Mouse (Mus musculus) Patski (cell line): Measurements from ENCODE around the gene Sds. TPM values are rescaled to one million over a fixed set of nuclear protein-coding genes. Genes with fewer than 3 reads are reported as not detected.
A peak's percentile ranks its signal among the peaks of the same experiment; 100 is the strongest.

Experiments
- ATAC-seq: fragments of 100-300 bp; one replicate; pipeline ENCODE4 v1.8.0; 2021
- CTCF ChIA-PET: fragments of 350-600 bp; sonication (Branson Sonifier 250); formaldehyde crosslinking; loops from one replicate; lab custom pipeline; 2022; ENCODE audit warnings: inconsistent platforms; lab: Charles Lee
- POLR2A ChIA-PET: fragments of 350-600 bp; sonication (Branson Sonifier 250); formaldehyde crosslinking; loops from one replicate; lab custom pipeline; 2022; ENCODE audit warnings: antibody characterized with exemption, inconsistent platforms; lab: Charles Lee
- DNase-seq: peaks from one replicate; pipeline ENCODE4 v3.0.0-alpha.2; 2011; ENCODE audit warnings: low read depth, low spot score
- H3K27me3 ChIP-seq: fragments of 371-371 bp; one replicate; pipeline ENCODE4 v1.5.1; 2021
- CTCF ChIP-seq: fragments of 100-300 bp; IDR thresholded peaks from one replicate; pipeline ENCODE4 v1.5.1; 2021
- in situ Hi-C: fragments of 300-500 bp; cut with MboI; formaldehyde crosslinking; loops from 3 replicates; pipeline ENCODE4 v1.11.1; 2018; ENCODE audit warnings: low pct_unique_long_range_greater_than_20kb, mixed read lengths
- polyA plus RNA-seq: library from polyadenylated mRNA; unstranded; gene quantifications from one replicate; pipeline ENCODE4 v1.2.3, GENCODE M21; 2021

The Sds gene
- polyA plus RNA-seq, 1 experiment from 2014 or later = 1.3 TPM

DNA sequence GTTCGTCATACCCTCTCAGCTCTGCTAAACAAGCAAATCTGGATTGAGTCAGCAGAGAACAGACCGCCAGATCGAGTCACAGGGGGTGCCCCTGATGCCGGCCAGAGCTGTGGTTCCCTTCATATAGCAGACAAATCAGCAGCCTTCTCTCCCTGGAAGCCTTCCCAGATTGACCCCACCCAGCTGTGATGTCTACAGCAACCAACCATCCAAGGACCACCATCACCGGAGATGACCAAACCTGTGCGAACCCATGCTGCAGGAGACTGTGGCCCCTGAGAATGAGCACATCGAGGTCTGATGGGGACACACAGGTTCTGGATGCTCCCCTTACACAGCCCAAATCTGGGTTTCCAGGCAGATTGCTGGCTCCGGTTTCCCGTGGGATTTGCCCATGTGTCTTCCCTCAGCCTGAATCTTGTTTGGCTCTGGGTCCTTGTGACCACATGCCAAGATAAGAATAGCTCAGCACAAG is 25.9 kb downstream of the Sds start:
- no peak for TF ChIP-seq CTCF
- no peaks in the 10 kb centered on the region for H3K27me3 ChIP-seq
- no peak for ATAC-seq
- in situ Hi-C loops = loop anchor here (5.0 to 25.0 kb wide), 2 partner anchors 105 to 685 kb away; partner anchors contain the start of gene Ptpn11
- no peak for DNase-seq
- ChIA-PET CTCF (interaction anchor here (1.6 to 3.3 kb wide), 3 partner anchors 94 to 103 kb away, joined by 4 to 20 read pairs (median 7); no protein-coding TSS in a partner anchor), POLR2A (interaction anchor here (1.1 kb wide), 1 partner anchor 94 kb away, joined by 3 read pairs; no protein-coding TSS in a partner anchor)

DNA sequence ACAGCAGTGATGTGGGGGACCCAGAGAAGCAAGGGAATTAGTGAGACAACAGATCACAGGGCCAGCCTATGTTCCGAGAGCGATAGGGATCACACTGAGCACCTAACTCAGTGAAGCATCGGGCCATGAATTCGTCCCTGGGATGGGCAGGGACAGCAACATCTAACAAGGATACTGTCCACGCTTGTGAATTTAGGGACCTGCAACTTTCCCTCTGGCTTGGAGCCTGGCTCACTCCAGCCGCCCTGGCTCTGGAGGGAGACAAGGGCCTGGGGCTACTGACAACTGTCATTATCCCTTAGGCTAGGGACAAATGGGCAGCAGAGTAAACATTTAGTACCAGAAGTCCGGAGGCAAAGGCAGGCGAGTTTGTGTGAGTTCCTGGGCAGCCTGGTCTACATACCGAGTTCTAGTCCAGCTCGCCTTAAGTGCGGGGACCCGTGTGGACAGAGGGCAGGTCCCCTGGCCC is 26.4 kb downstream of the Sds start:
- DNase-seq (no peak), ATAC-seq (peak; percentile 32)
- CTCF ChIA-PET = interaction anchor here (1.6 to 3.3 kb wide), 3 partner anchors 93 to 103 kb away, joined by 4 to 20 read pairs (median 7); no protein-coding TSS in a partner anchor
- in situ Hi-C loops = loop anchor here (5.0 to 25.0 kb wide), 2 partner anchors 105 to 685 kb away; partner anchors contain the start of gene Ptpn11
- POLR2A ChIA-PET = interaction anchor here (1.1 kb wide), 1 partner anchor 94 kb away, joined by 3 read pairs; no protein-coding TSS in a partner anchor
- TF ChIP-seq CTCF = no peak
- H3K27me3 ChIP-seq = no peaks in the 10 kb centered on the region

DNA sequence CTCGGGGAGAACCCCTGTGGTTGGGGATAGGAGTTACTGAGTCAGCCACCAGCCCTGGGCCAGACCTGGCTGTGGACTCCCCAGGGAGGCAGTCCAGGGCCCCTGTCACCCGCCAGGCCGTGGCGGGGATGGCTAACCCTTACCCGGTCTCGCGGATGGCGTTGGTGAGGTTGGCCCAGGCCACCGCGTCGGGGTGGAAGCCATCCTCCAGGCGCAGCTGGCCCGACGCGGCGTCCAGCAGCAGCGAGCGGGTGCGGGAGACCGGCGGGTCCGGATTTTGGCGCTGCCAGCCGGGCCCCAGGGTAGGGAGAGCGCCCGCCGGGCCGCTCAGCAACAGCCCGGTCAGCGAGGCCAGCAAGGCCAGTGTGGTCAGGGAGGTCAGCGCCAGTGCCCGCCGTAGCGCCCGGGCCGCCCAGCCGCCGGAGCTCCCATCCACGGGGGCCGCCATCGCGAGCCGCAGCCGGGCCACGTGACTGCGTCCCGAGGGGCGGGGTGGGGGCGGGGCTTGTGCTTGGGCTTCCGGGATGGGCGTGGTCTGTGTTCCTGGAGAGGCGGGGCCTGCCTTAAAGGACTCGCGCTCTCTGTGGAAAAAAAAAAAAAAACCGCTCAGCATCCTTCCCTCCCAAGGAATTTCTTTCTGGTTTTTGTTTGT is 26.9 kb downstream of the Sds start, which contains the start of gene Plbd2:
Gene Plbd2, minus strand, starts transcription at position 482 of the 652 bp plus-strand sequence.
- DNase-seq (no peak), ATAC-seq (peak; percentile 61)
- H3K27me3 ChIP-seq = no peaks in the 10 kb centered on the region
- in situ Hi-C loops = loop anchor here (5.0 to 25.0 kb wide), 2 partner anchors 104 to 684 kb away; partner anchors contain the start of gene Ptpn11
- TF ChIP-seq CTCF = no peak
- ChIA-PET CTCF (interaction anchor here (1.6 to 3.3 kb wide), 3 partner anchors 93 to 102 kb away, joined by 4 to 20 read pairs (median 7); no protein-coding TSS in a partner anchor), POLR2A (interaction anchor here (0.6 to 1.1 kb wide), 3 partner anchors 8 to 93 kb away, joined by 3 read pairs; no protein-coding TSS in a partner anchor)

DNA sequence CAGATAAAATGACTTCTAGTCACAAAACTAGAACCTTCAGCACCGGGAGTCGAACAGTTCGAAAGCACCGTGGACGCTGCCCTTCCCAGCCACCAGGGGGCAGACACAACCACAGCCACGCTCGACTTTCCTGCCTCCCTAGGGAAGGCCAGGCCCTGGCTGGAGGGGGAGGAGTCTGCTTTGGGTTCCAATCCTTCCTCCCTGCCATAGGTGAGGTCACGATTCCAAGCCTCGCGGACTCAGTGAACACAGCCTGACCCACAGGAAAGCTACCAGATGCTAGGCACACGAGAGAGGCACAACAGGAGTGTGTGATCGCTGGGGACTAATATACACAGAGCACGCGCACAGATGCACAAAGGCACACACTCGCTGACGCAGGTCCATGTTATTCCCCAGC is 29.0 kb downstream of the Sds start:
- ChIA-PET POLR2A (no interaction called here), CTCF (interaction anchor here (0.6 to 4.6 kb wide), 3 partner anchors 28 to 100 kb away, joined by 3 to 21 read pairs (median 3); no protein-coding TSS in a partner anchor)
- DNase-seq (no peak), ATAC-seq (peak; percentile 68)
- in situ Hi-C loops = loop anchor here (25.0 kb wide), 1 partner anchor 682 kb away; the partner anchor contains the start of gene Ptpn11
- no peak for TF ChIP-seq CTCF
- H3K27me3 ChIP-seq = no peaks in the 10 kb centered on the region

DNA sequence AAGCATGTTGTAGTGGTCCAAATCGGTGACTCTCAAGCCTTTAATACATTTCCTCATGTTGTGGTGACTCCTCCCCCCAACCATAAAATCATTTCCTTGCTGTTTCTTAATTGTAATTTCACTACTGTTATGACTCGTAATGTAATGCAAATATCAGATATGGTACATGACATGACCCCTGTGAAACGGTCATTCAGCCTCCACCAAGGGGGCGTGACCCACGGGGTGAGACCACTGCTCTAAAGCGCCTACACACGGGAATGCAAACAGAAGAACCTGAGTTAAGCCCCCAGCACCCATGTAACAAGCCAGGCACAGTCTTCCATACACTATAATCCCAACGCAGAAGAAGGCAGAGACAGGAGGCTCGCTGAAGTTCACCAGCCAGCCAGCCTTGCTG is 29.5 kb downstream of the Sds start:
- CTCF ChIA-PET = interaction anchor here (0.6 to 4.6 kb wide), 3 partner anchors 27 to 99 kb away, joined by 3 to 21 read pairs (median 3); no protein-coding TSS in a partner anchor
- DNase-seq (no peak), ATAC-seq (no peak)
- in situ Hi-C loops = loop anchor here (25.0 kb wide), 1 partner anchor 682 kb away; the partner anchor contains the start of gene Ptpn11
- H3K27me3 ChIP-seq = no peaks in the 10 kb centered on the region
- no peak for TF ChIP-seq CTCF
- POLR2A ChIA-PET = no interaction called here

DNA sequence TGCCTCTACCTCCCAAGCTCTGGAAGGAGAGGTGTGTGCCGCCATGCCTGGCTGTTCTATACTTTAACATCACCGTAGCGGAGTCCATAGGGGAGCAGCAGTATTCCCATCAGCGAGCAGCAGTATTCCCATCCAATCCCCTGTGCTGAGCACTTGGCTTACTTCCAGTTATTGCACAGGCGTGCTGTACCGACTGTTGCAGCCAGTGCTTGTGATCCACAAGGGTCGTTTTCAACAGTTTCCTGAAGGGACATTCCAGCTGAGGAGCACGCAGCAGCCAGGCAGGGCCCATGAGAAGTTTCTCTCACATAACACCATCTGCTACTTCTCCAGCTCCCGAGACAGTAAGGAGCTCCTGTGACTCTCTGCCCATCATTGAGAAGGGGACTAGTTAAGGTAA is 30.2 kb downstream of the Sds start:
- ATAC-seq (no peak), DNase-seq (no peak)
- TF ChIP-seq CTCF = no peak
- in situ Hi-C loops = loop anchor here (25.0 kb wide), 1 partner anchor 681 kb away; the partner anchor contains the start of gene Ptpn11
- ChIA-PET POLR2A (no interaction called here), CTCF (interaction anchor here (1.1 to 4.6 kb wide), 2 partner anchors 27 to 99 kb away, joined by 3 to 21 read pairs; no protein-coding TSS in a partner anchor)
- H3K27me3 ChIP-seq = no peaks in the 10 kb centered on the region

DNA sequence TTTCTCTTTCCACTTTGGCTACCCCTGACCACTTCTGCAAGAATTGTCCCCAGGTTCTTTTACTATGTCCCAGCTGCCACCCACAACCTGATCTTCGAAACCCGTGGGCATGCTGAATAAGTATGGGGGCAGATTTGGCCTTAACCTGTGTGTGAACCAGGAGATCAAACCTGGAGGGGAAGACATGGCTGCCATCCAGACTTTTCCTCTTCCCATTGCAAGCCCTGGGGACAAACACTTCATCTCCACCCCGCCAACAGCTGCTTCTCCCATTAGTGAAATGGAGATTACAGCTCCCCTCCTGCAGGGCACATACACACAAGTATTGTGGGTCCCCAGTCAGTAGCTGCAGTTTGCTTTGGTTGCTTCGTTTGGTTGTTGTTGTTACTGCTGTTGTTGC is 31.0 kb downstream of the Sds start:
- ATAC-seq (no peak), DNase-seq (no peak)
- in situ Hi-C loops = loop anchor here (25.0 kb wide), 1 partner anchor 680 kb away; the partner anchor contains the start of gene Ptpn11
- CTCF ChIA-PET = interaction anchor here (4.6 kb wide), 1 partner anchor 98 kb away, joined by 21 read pairs; no protein-coding TSS in a partner anchor
- H3K27me3 ChIP-seq = no peaks in the 10 kb centered on the region
- no peak for TF ChIP-seq CTCF
- POLR2A ChIA-PET = no interaction called here

DNA sequence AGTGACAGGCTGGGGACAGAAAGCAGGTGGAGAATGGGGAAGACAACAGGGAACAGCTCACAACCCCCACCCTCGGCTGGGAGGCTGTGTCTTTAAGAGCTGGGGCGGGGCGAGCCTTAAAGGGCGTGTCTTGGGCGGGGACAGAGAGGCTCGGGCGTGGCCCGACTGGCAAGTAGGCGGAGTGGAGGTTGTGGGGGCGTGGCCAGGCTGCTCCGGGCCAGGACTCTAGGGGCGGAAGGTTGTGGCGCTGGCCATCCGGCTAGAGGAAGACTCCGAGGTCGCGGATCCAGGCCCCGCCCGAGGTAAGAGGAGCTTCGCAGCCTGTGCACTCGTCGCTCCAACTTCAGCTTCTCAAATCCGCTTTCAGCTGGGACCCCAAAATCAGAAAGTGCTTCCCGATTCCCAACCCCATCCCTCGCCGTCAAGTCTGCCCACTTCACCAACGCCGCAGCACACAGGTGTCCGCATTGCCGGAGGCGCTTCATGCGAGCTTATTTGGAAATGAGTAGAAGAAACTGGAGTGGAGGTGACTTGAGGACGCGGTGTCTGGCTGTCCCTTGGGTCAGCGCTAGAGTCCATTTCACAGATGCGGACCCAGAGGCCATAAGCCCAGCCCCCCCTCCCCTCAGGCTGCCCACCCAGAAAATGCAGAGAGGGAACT is 34.8 kb downstream of the Sds start, which contains the start of gene Slc8b1:
Gene Slc8b1, plus strand, starts transcription at position 187 of the 661 bp plus-strand sequence.
- no peak for DNase-seq
- no peaks in the 10 kb centered on the region for H3K27me3 ChIP-seq
- peak; percentile 79 for ATAC-seq
- no peak for TF ChIP-seq CTCF
- in situ Hi-C loops = loop anchor here (25.0 kb wide), 1 partner anchor 676 kb away; the partner anchor contains the start of gene Ptpn11
- ChIA-PET POLR2A (interaction anchor here (0.6 to 1.5 kb wide), 7 partner anchors 8 to 100 kb away, joined by 3 to 9 read pairs (median 3); partner anchors contain the start of gene Plbd2), CTCF (interaction anchor here (0.8 to 3.6 kb wide), 5 partner anchors 12 to 94 kb away, joined by 3 to 22 read pairs (median 4); no protein-coding TSS in a partner anchor)

DNA sequence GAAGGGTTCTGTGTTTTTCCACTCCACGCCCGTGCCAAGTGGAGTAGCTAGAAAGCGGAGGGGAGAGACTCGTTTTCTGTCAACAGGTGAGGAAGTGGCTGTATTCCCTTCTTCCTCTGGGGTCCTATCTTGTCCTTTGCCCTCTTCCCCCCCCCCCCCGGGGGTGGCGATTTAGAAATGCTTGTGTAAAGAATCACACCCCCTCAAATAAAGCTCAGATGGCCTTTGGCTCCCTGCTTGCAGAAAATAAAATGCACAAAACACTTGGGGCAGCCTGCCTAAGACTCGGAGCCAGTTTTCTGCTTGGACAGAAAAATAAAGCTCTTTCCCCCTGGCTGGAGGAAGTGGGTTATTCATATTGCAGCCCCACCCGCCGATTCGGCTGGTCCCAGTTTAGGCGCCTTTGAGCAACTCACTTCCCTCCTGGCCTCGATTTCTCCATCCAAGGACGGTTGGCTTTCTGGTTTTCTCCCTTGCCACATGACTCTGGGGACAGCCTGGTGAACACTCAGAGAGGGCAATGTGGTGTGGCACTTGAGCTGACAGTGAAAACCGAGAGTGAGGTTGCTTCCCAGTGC is 35.4 kb downstream of the Sds start:
- no peak for TF ChIP-seq CTCF
- H3K27me3 ChIP-seq = no peaks in the 10 kb centered on the region
- CTCF ChIA-PET = interaction anchor here (0.8 to 3.6 kb wide), 4 partner anchors 11 to 94 kb away, joined by 3 to 22 read pairs (median 10); no protein-coding TSS in a partner anchor
- DNase-seq (no peak), ATAC-seq (no peak)
- in situ Hi-C loops = loop anchor here (25.0 kb wide), 1 partner anchor 676 kb away; the partner anchor contains the start of gene Ptpn11
- POLR2A ChIA-PET = interaction anchor here (0.6 to 1.5 kb wide), 7 partner anchors 8 to 98 kb away, joined by 3 to 9 read pairs (median 3); partner anchors contain the start of gene Plbd2
